Comparison of ENCODE assay signal across 8 mouse cellular contexts in genomic region chr14:46387821-46388481, GRCm38 (mm10). TPM values are rescaled to one million over a fixed set of nuclear protein-coding genes. Genes with fewer than 3 reads are reported as not detected.
DNase-seq lines count a peak whose midpoint lies in the region; ATAC-seq lines count a peak whose summit lies in the region.

No protein-coding gene starts in this region.

- WGBS in forebrain, embryonic 16.5 days, result under 1% methylated on average over 41 of the region's 41 CpGs
- WGBS in hindbrain, embryonic 15.5 days, result under 1% methylated on average over 40 of the region's 41 CpGs
- WGBS in liver, embryonic 11.5 days, result under 1% methylated on average over 40 of the region's 41 CpGs

- peak overlapping the region; percentile 80 for H3K4me2 ChIP-seq in forebrain, embryonic 16.5 days (ENCODE audit: low read length)
- peak overlapping the region; percentile 90 for H3K4me2 ChIP-seq in hindbrain, embryonic 15.5 days
- H3K4me2 ChIP-seq in liver, embryonic 11.5 days, result peak overlapping the region; percentile 83

- H3K9ac ChIP-seq in forebrain, embryonic 16.5 days (replicated peaks; ENCODE audit: low read depth, low read length), result peak overlapping the region; percentile 40; the same call in 1 of the 2 replicates
- no peak overlapping the region for H3K9ac ChIP-seq in hindbrain, embryonic 15.5 days
- peak overlapping the region; percentile 16; the same call in 1 of the 2 replicates for H3K9ac ChIP-seq in liver, embryonic 11.5 days (ENCODE audit: low read depth, low read length)

- DNase-seq in thymus, postnatal 0 days (ENCODE audit: low spot score), result peak; percentile 24
- no peak for DNase-seq in thymus, adult 18-20 months
- peak; percentile 69 for DNase-seq in liver, embryonic 11.5 days (ENCODE audit: low spot score)
- DNase-seq in neural tube, embryonic 10.5 days (ENCODE audit: extremely low spot score, low spot score), result peak; percentile 76
- no peak for DNase-seq in cerebellum, postnatal 4 days (ENCODE audit: low spot score in 2 of 2)
- DNase-seq in spleen, postnatal 14 days (ENCODE audit: low spot score in 2 of 2), result no peak

- H3K27ac ChIP-seq in forebrain, embryonic 16.5 days (ENCODE audit: low read length), result no peak overlapping the region
- no peak overlapping the region for H3K27ac ChIP-seq in hindbrain, embryonic 15.5 days (replicated peaks)
- peak overlapping the region; percentile 45; the same call in 1 of the 2 replicates for H3K27ac ChIP-seq in liver, embryonic 11.5 days (ENCODE audit: low read depth, low read length)

- peak overlapping the region; percentile 56 for H3K4me3 ChIP-seq in forebrain, embryonic 16.5 days (replicated peaks; ENCODE audit: low read length)
- peak overlapping the region; percentile 63 for H3K4me3 ChIP-seq in hindbrain, embryonic 15.5 days
- H3K4me3 ChIP-seq in liver, embryonic 11.5 days (ENCODE audit: low read depth, low read length), result peak overlapping the region; percentile 58

- H3K4me1 ChIP-seq in forebrain, embryonic 16.5 days (replicated peaks; ENCODE audit: control insufficient read depth, insufficient read depth, low read length), result peaks cover 43% of the 10 kb centered on the region
- peaks cover 51% of the 10 kb centered on the region for H3K4me1 ChIP-seq in hindbrain, embryonic 15.5 days (replicated peaks)
- H3K4me1 ChIP-seq in liver, embryonic 11.5 days (replicated peaks; ENCODE audit: control insufficient read depth, insufficient read depth, low read length), result peaks cover 14% of the 10 kb centered on the region

- peaks cover 83% of the 10 kb centered on the region for H3K27me3 ChIP-seq in forebrain, embryonic 16.5 days (replicated peaks; ENCODE audit: control insufficient read depth, insufficient read depth, low read length)
- peaks cover 68% of the 10 kb centered on the region for H3K27me3 ChIP-seq in hindbrain, embryonic 15.5 days
- peaks cover 87% of the 10 kb centered on the region for H3K27me3 ChIP-seq in liver, embryonic 11.5 days (replicated peaks; ENCODE audit: control insufficient read depth, insufficient read depth, low read length)

- H3K36me3 ChIP-seq in forebrain, embryonic 16.5 days (ENCODE audit: control insufficient read depth, insufficient read depth), result no peaks in the 10 kb centered on the region
- H3K36me3 ChIP-seq in hindbrain, embryonic 15.5 days, result no peaks in the 10 kb centered on the region
- no peaks in the 10 kb centered on the region for H3K36me3 ChIP-seq in liver, embryonic 11.5 days (ENCODE audit: control insufficient read depth, insufficient read depth, low read length)

- ATAC-seq in forebrain, embryonic 16.5 days, result peak; percentile 27
- ATAC-seq in hindbrain, embryonic 15.5 days (ENCODE audit: low FRiP score, low read depth), result peak; percentile 20
- ATAC-seq in liver, embryonic 11.5 days (replicated peaks; ENCODE audit: low FRiP score), result peak; percentile 16; the same call in 1 of the 2 replicates

- H3K9me3 ChIP-seq in forebrain, embryonic 16.5 days (ENCODE audit: control insufficient read depth, low read length), result no peaks in the 10 kb centered on the region
- H3K9me3 ChIP-seq in hindbrain, embryonic 15.5 days, result no peaks in the 10 kb centered on the region
- H3K9me3 ChIP-seq in liver, embryonic 11.5 days (ENCODE audit: control insufficient read depth, low read length), result no peaks in the 10 kb centered on the region

RNA-seq across cellular contexts. Expression of gene Bmp4, which starts 2.5 kb away (rescaled TPM):
- 0.80 and 0.82 TPM in 2 replicates for polyA plus RNA-seq in thymus, postnatal 0 days (2015; fragmentation: Nextera tagmentation; extraction: Ambion mirVana)
- 3.2 and 7.4 TPM in 2 replicates for polyA plus RNA-seq in forebrain, embryonic 16.5 days (2015; fragmentation: Nextera tagmentation; extraction: Ambion mirVana)
- 6.6 and 7.4 TPM in 2 replicates for polyA plus RNA-seq in hindbrain, embryonic 15.5 days (2015; fragmentation: Nextera tagmentation; extraction: Ambion mirVana)
- 6.9 and 10.3 TPM in 2 replicates for polyA plus RNA-seq in liver, embryonic 11.5 days (2014; fragmentation: Nextera tagmentation; extraction: Ambion mirVana)

RNA-seq across cellular contexts. Expression of gene Gm15217, which starts 8.7 kb away (rescaled TPM):
- not detected in 2 replicates for polyA plus RNA-seq in thymus, postnatal 0 days (2015; fragmentation: Nextera tagmentation; extraction: Ambion mirVana)
- polyA plus RNA-seq in forebrain, embryonic 16.5 days (2015; fragmentation: Nextera tagmentation; extraction: Ambion mirVana), result not detected in 2 replicates
- polyA plus RNA-seq in hindbrain, embryonic 15.5 days (2015; fragmentation: Nextera tagmentation; extraction: Ambion mirVana), result not detected in 2 replicates
- 0.26 TPM in 1 of 2 replicates, not detected in the other for polyA plus RNA-seq in liver, embryonic 11.5 days (2014; fragmentation: Nextera tagmentation; extraction: Ambion mirVana)

Comparison
In these comparisons a context has a peak if more than half of its experiments do, and no peak if none do; other contexts are left out.
1. DNase-seq: peak in thymus, postnatal 0 days (single experiment), liver, embryonic 11.5 days (single experiment) and neural tube, embryonic 10.5 days (single experiment); none in thymus, adult 18-20 months (0 of 2), cerebellum, postnatal 4 days (0 of 2) and spleen, postnatal 14 days (0 of 2).
2. Peak in every context shown above with its lines, with median percentiles within 50 percentile points of each other: ATAC-seq, H3K4me2 ChIP-seq and H3K4me3 ChIP-seq.